Mouse (Mus musculus) spleen, postnatal 4 days (tissue): Measurements from ENCODE around the gene Nubp1.

Experiments used
- DNase-seq, 2 experiments: peaks; one replicate each; pipeline ENCODE4 v3.0.0; 2022; ENCODE audit warnings: low spot score in 2 of 2

Gene Nubp1

GRCm38 (mm10) chr16:10467391-10468107 is 55.8 kb downstream of the Nubp1 start:
- DNase-seq: no peak

DNA sequence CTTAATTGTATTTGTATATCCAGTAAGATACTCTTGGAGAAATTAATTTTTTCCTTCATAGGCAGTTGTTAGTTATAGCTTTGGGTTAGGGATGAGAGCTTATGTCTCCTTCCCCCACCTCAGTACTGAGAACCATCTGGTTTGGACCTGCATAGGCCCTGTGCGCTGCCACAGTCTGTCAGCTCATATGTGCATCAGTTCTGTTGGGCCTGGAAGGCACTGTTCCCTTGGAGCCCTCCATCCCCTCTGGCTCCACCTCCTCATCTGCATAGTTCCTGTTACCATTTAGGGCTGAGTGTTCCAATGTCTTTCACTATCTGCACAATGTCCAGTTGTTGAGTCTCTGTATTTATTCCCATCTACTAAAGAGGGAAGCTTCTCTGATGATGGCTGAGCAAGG is 56.5 kb downstream of the Nubp1 start:
- DNase-seq: no peak

DNA sequence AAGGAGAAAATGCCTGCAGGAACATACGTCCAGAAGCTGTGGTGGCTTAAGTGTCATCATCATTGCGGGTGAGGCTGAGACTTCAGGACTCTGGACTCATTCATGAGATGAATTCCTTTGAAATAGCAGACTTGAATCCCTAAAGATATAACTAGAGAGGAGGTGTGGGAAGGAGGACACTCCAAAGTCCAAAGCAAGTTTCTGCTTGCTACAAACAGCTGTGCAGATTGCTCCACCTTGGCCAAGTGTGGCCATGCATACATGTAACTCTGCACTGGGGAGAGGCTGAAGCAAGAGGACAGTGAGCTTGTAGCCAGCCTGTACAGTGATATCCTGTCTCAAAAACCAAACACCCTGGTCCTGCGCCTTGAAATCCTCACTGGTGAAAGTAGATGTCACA is 60.2 kb downstream of the Nubp1 start:
- no peak for DNase-seq
